Mouse (Mus musculus): ENCODE measurements around the gene Stom.

The Stom gene

GRCm38 (mm10) chr2:35336388-35337280 is at the start of gene Stom:
TSS of gene Stom (minus strand) at chr2:35336976.
- peak; percentile 100 for DNase-seq (ENCODE audit: low spot score in 2 of 2)

- no peak for DNase-seq (ENCODE audit: low spot score in 2 of 2)
These were observed 48.7 kb upstream of the Stom start for GRCm38 (mm10) chr2:35385441-35385871.

DNA sequence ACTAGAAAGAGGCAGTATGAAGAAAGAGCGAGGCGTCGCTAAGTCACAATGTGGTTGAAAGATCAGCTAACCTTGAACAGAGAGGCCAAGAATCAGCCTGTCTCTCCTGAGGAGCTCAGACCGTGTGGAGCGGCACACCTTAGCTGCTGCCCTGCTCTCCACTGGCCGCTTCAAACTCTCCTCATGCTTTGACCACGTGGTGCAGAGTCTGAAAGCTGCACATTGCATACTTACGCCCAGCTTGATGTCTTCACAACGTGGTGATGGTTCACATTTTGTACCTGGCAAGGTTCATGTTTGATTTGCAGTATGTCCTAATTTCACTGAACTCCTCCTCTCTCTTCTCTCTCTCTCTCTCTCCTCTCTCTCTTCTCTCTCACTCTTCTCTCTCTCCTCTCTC is 42.5 kb upstream of the Stom start:
- DNase-seq (ENCODE audit: low spot score in 2 of 2): no peak

DNA sequence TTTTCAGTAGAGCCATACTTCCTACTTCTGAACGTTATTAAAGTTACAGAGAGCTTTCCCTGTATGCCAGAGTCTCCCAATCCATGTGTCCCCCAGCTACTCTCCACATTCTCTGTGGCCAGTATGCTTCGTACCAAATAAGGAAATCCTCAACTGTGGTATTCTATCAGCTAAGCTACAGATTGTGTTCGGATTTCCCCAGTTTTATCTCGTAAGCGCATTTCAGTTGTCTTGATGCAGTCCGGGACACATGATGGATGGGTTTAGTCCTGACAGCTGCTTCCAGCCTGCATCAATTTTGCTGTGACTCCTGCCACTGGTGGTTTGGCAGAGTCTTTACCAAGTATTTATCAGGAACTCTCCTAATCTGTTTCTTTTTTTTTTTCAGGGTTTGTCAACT is 40.8 kb upstream of the Stom start:
- no peak for DNase-seq (ENCODE audit: low spot score in 2 of 2)

DNA sequence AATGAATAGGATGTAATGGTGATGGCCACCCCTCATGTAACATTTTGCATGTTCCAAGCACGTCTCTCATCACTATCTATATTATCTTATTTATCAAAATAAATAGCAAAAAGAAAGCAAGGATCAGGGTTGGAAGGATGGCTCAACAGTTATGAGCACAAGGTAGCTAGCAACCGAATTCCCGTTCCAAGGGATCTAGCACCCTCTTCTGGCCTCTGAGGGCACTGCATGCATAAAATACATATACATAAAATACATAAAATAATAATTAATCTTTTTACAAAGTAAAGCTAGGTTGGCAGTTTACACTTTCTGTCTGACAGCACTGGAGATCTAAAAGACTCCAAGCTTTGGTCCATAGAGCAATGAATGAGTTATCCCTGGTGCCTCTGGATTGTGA is 36.2 kb upstream of the Stom start:
- DNase-seq (ENCODE audit: low spot score in 2 of 2): no peak

DNA sequence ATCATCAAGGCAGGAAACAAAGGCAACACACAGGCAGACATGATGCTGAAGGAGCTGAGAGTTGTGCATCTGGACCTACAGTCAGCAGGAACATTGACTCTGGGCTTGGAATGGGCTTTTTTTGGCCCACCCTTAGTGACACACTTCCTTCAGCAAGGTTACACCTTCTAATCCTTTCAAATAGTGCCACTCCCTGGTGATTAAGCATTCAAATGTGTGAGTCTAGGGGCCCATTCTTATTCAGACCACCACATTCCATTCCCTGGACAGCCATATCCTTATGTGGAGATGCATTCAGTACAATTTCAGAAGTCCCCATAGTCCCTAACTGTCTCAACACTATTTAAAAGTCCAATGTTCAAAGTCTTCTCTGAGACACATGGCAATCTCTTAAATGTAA is 33.9 kb upstream of the Stom start:
- no peak for DNase-seq (ENCODE audit: low spot score in 2 of 2)

GRCm38 (mm10) chr2:35367629-35368028 is 30.9 kb upstream of the Stom start, which contains the start of gene 4930568D16Rik:
TSS of gene 4930568D16Rik (minus strand) at chr2:35367729.
- DNase-seq (ENCODE audit: low spot score in 2 of 2): no peak

DNA sequence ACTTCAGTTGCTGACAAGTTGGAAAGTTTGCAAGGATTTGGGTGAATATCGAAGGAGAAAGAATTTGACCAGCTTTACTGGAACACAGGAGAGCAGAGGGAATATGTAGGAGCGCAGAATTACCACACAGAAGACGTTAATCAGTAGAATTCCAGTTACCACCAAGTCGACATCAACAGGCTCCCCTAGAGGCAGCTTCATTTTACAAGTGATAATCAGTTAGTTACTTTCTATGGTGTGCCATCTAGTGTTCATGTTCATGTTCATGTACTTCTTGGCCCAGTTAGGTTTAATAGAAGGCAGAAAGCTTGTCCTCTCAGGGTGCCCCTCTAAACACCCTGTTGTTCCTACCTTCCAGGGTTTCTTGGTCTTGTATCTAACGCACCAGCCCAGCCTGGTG is 12.4 kb upstream of the Stom start:
- DNase-seq (ENCODE audit: low spot score in 2 of 2): no peak

DNA sequence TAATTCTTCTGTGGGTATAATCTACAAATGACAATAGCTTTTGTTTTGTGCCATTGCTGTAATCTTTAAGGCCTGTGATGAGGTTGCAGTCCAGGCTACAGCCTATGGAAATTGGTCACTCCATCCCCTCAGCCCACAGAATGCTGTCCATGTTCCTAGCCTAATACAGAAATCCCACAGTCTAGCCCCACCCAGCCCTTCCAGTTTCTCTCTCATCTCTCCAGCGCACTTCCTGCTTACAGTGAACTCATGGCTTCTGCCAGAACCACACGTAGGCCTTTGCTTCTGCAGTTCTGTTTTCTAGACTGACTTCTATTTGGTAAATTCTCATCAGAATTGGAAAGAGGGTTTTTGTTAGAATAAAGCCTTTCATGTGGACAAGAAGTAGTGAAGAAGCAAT is 9.2 kb upstream of the Stom start:
- DNase-seq (ENCODE audit: low spot score in 2 of 2): no peak

GRCm38 (mm10) chr2:35342605-35343004 is 5.8 kb upstream of the Stom start:
- DNase-seq (ENCODE audit: low spot score in 2 of 2): no peak

DNA sequence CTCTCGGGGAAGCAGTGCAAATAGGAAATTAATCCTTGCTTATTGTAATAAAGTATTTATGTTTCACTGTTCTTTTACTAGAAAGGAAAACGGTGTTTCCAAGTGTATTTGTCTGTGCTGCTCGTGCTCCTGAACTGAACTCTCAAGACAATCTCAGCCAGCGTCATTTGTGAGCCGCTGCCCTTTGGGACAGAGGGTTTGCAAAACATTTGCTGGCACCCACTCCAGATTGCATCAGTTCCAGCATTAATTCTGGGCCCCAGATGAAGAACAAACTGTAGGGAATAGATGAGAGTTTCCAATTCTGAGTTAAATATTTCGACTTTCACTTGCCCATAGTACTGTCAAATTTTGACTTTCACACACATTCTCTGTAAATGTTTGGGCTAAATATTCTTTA is 1.9 kb upstream of the Stom start:
- no peak for DNase-seq (ENCODE audit: low spot score in 2 of 2)

GRCm38 (mm10) chr2:35338036-35338435 is 1.3 kb upstream of the Stom start:
- no peak for DNase-seq (ENCODE audit: low spot score in 2 of 2)

DNA sequence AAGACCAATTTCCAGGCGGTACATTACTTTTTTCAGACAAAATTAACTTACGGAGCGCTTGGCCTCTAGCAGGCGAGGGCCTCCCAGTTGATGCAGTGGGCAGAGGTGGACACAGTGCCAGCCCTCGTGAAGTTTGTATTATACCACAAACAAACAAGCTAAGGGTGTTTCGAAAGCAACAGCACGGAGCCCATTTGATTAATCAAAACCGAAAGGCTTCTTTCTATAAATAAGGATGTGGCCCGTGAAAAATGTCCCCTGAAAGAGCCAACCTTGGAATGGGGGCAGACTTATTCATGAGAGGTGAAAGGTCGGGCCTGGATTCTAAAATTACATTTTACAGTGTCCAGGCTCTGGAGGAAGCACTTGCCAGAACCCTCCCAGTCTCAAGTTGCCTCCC is 643 bp upstream of the Stom start:
- no peak for DNase-seq (ENCODE audit: low spot score in 2 of 2)

DNA sequence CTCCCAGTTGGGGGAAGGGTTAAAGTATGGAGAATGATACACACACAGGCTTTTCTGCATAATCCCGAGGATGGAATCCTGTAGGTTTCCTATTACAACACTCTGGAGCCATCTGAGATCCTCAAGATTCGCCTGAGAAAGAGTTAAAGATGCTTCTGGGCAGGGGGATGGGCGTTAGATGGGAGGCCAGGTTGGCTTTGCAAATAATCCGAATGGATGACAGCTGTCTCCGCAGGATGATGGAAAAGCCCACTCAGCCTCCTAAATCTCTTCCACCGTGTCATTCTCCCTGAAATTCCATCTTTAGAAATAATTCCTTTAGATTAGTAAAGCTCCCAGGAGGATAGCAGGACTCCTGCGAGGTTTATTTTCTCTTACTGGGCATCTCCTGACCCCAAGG is 1.2 kb downstream of the Stom start:
- no peak for DNase-seq (ENCODE audit: low spot score in 2 of 2)

GRCm38 (mm10) chr2:35333670-35334069 is 3.1 kb downstream of the Stom start:
- no peak for DNase-seq (ENCODE audit: low spot score in 2 of 2)

GRCm38 (mm10) chr2:35331205-35331604 is 5.6 kb downstream of the Stom start:
- DNase-seq (ENCODE audit: low spot score in 2 of 2): no peak

DNA sequence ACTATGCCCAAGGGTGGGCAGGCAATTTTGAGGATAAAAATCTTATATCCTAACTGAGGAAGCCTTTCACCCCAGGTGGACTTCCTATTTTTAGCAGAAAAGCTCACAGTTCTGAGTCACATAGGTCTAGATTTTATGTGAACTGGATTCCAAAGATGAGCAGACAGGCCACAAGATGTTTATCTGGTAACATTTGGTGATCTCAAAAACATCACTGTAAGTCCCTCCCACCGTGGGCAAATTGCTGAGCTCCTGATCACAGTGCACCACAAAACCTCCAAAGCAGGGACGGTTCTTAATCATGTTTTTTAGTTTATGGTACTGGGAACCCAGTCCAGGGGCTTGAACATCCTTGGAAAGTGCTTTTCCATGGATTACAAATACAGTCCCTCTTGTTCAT is 7.7 kb downstream of the Stom start:
- no peak for DNase-seq (ENCODE audit: low spot score in 2 of 2)

DNA sequence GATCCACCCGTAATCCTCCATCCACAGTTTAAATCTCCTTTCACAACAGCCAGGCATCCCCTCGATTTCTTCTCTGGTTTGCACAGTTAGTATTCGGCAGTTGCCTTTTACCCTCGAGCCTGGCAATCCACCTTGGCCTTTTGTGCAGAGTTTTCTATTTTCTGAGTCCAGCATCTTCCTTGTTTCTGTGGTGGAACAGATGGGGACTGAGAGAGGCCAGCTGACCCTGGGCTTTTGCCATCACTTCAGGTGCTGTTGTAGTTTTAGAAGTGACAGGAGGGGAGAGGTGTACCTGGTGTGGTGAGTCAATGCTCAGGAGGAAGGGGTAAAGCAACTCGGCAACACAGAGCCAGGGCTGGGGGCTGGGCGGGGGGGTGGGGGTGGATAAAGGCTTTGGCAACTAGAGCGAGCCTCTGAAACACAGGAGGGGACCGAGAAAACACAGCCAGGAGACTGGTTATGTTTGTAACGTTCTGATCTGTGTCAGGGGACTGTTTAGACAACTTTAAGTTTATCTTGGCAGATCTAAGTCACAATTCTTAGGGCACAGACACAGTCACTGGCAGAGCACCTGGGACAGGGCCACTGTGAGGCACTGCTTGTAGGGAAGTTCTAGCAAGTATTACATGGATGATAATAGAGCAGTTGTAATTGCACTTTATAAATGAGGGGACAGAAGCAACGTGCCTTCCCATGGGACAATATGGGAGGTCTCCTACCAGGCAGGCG is 8.5 kb downstream of the Stom start:
- no peak for DNase-seq (ENCODE audit: low spot score in 2 of 2)

- no peak for DNase-seq (ENCODE audit: low spot score in 2 of 2)
These were observed 9.2 kb downstream of the Stom start for GRCm38 (mm10) chr2:35327583-35327982.

DNA sequence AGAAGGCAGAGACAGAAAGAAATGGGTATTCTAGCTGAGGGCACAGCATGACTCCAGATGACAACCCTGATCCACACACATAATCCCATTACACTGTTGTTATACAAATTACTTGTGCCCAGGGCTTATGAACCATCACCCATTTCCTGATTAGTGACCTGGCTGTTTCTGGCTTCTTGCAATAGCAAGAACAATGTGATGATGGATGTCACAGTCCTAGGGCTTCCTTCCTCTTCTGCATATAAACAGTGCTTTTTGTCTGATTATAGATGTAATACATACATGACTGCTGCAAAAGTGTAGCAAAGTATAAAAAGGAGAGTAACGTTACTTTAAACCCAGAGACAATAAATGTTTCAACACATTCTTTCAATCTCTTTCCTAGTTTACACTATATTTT is 9.8 kb downstream of the Stom start:
- no peak for DNase-seq (ENCODE audit: low spot score in 2 of 2)

DNA sequence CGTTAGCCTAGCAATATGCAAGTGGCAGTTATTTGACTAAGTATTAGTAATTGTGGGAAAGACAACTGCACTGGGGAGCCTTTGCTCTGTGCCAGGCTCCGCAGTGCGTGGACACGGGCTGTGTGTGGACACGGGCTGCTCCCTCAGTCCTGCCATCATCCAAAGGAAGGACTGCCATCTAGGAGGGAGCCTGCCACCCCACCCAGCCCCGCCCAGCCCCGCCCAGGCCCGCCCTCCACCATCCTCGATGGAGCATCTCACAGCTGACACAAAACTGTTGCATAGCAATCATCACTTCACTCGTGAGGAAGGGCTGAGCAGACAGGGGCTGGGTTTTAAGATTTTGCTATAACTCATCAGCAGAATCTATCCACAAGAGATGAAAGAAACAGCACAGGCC is 10.8 kb downstream of the Stom start:
- DNase-seq (ENCODE audit: low spot score in 2 of 2): no peak

GRCm38 (mm10) chr2:35322404-35323164 is 14.2 kb downstream of the Stom start:
- DNase-seq (ENCODE audit: low spot score in 2 of 2): no peak
